Mouse (Mus musculus) cerebellum, postnatal 25 days (tissue): ENCODE measurements around the gene 2310046K23Rik.
"Not testable (repeated sequence)": the region's sequence is repeated elsewhere in the genome, so short reads cannot be mapped to it uniquely, and the experiment has no call there.

ENCODE experiments used
- DNase-seq, 2 experiments: peaks; one replicate each; pipeline ENCODE4 v3.0.0; 2021; ENCODE audit warnings: mixed read lengths in 2 of 2

Gene 2310046K23Rik

GRCm38 (mm10) chr3:92534411-92534810 is at the start of gene 2310046K23Rik:
Gene 2310046K23Rik (minus strand): TSS chr3:92534511.
- DNase-seq = no peak

GRCm38 (mm10) chr3:92583164-92583826 is 49.0 kb upstream of the 2310046K23Rik start:
- no peak for DNase-seq

- no peak for DNase-seq
Observed at GRCm38 (mm10) chr3:92579508-92579907, 45.2 kb upstream of the 2310046K23Rik start.

GRCm38 (mm10) chr3:92578652-92579413 is 44.5 kb upstream of the 2310046K23Rik start:
- no peak for DNase-seq

- DNase-seq = no peak
Observed at GRCm38 (mm10) chr3:92573449-92574041, 39.2 kb upstream of the 2310046K23Rik start, which contains the start of gene Ivl. Gene Ivl (minus strand): TSS chr3:92573735.

- no peak for DNase-seq
Observed at GRCm38 (mm10) chr3:92572514-92573155, 38.3 kb upstream of the 2310046K23Rik start.

- no peak for DNase-seq
Observed at GRCm38 (mm10) chr3:92568752-92569151, 34.4 kb upstream of the 2310046K23Rik start.

- DNase-seq = no peak
Observed at GRCm38 (mm10) chr3:92565418-92565817, 31.1 kb upstream of the 2310046K23Rik start.

- no peak for DNase-seq
Observed at GRCm38 (mm10) chr3:92512325-92512724, 22.0 kb downstream of the 2310046K23Rik start.

- DNase-seq = no peak
Observed at GRCm38 (mm10) chr3:92510786-92511185, 23.5 kb downstream of the 2310046K23Rik start.

- DNase-seq = no peak
Observed at GRCm38 (mm10) chr3:92508185-92508584, 26.1 kb downstream of the 2310046K23Rik start.

GRCm38 (mm10) chr3:92503528-92503927 is 30.8 kb downstream of the 2310046K23Rik start:
- DNase-seq = no peak

- no peak for DNase-seq
Observed at GRCm38 (mm10) chr3:92500393-92500792, 33.9 kb downstream of the 2310046K23Rik start, which contains the start of gene Sprr4. Gene Sprr4 (minus strand): TSS chr3:92500493.

- not testable (repeated sequence) for DNase-seq
Observed at GRCm38 (mm10) chr3:92490262-92490661, 44.0 kb downstream of the 2310046K23Rik start.

- DNase-seq = no peak
Observed at GRCm38 (mm10) chr3:92486307-92486706, 48.0 kb downstream of the 2310046K23Rik start.

GRCm38 (mm10) chr3:92485863-92486262 is 48.4 kb downstream of the 2310046K23Rik start, which contains the start of gene Sprr1a:
Gene Sprr1a (minus strand): TSS chr3:92485895.
- no peak for DNase-seq
